Mouse (Mus musculus) cerebellum, postnatal 36 days (tissue): ENCODE results near the gene Slit1.

Experiments
- DNase-seq, 2 experiments: peaks; one replicate each; pipeline ENCODE4 v3.0.0; 2021 to 2022; ENCODE audit warnings: mixed read lengths in 2 of 2

Gene Slit1

GRCm38 (mm10) chr19:41651967-41652366 lies 91.5 kb downstream of the Slit1 start:
- DNase-seq: peak in 1 of 2 experiments; percentile 7

- no peak for DNase-seq
Observed at GRCm38 (mm10) chr19:41649394-41649793, 94.1 kb downstream of the Slit1 start.

GRCm38 (mm10) chr19:41646947-41647631 lies 96.4 kb downstream of the Slit1 start:
- DNase-seq: peak; percentile 63 to 77

- no peak for DNase-seq
Observed at GRCm38 (mm10) chr19:41643010-41643409, 100.5 kb downstream of the Slit1 start.

GRCm38 (mm10) chr19:41634999-41635398 lies 108.5 kb downstream of the Slit1 start:
- no peak for DNase-seq

GRCm38 (mm10) chr19:41634099-41634498 lies 109.4 kb downstream of the Slit1 start:
- DNase-seq: peak; percentile 8 to 18

- peak; percentile 20 to 53 for DNase-seq
Observed at GRCm38 (mm10) chr19:41629532-41629931, 113.9 kb downstream of the Slit1 start.

- DNase-seq: no peak
Observed at GRCm38 (mm10) chr19:41628970-41629369, 114.5 kb downstream of the Slit1 start.

- no peak for DNase-seq
Observed at GRCm38 (mm10) chr19:41620366-41621092, 122.9 kb downstream of the Slit1 start.

- no peak for DNase-seq
Observed at GRCm38 (mm10) chr19:41618771-41619385, 124.6 kb downstream of the Slit1 start.

GRCm38 (mm10) chr19:41618153-41618657 lies 125.3 kb downstream of the Slit1 start:
- no peak for DNase-seq

GRCm38 (mm10) chr19:41617102-41617501 lies 126.4 kb downstream of the Slit1 start:
- DNase-seq: no peak

- no peak for DNase-seq
Observed at GRCm38 (mm10) chr19:41616274-41616673, 127.2 kb downstream of the Slit1 start.

GRCm38 (mm10) chr19:41615606-41616224 lies 127.8 kb downstream of the Slit1 start:
- no peak for DNase-seq

- no peak for DNase-seq
Observed at GRCm38 (mm10) chr19:41613325-41614087, 130.0 kb downstream of the Slit1 start.

GRCm38 (mm10) chr19:41611683-41612082 lies 131.8 kb downstream of the Slit1 start:
- DNase-seq: no peak

GRCm38 (mm10) chr19:41606208-41606987 lies 137.1 kb downstream of the Slit1 start:
- DNase-seq: no peak

- DNase-seq: no peak
Observed at GRCm38 (mm10) chr19:41600647-41601046, 142.8 kb downstream of the Slit1 start.

- no peak for DNase-seq
Observed at GRCm38 (mm10) chr19:41597170-41597894, 146.1 kb downstream of the Slit1 start.

- no peak for DNase-seq
Observed at GRCm38 (mm10) chr19:41591808-41592207, 151.7 kb downstream of the Slit1 start.

GRCm38 (mm10) chr19:41589681-41590080 lies 153.8 kb downstream of the Slit1 start:
- no peak for DNase-seq
